Mouse (Mus musculus) midbrain, embryonic 10.5 days (tissue): ENCODE measurements at regions not wholly inside any gene's neighbourhood (a gene's known extent, or its start where the extent isn't known, plus 50 kb on each side); places are given as distances from the start of the nearest gene placed in this dataset.
"Not testable (repeated sequence)": the region's sequence is repeated elsewhere in the genome, so short reads cannot be mapped to it uniquely, and the experiment has no call there.

Source experiments
- DNase-seq: peaks from one replicate; pipeline ENCODE4 v3.0.0-alpha.2; 2017; ENCODE audit warnings: low spot score
- H3K27ac ChIP-seq: fragments of 300-500 bp; sonication (generic); replicated peaks from 2 replicates; pipeline ENCODE4 v1.5.1; 2016; ENCODE audit warnings: mild to moderate bottlenecking
- H3K27me3 ChIP-seq: fragments of 300-500 bp; sonication (generic); 2 replicates; pipeline ENCODE4 v1.6.1; 2016; ENCODE audit warnings: low read depth, mild to moderate bottlenecking; ENCODE audit not compliant: poor library complexity, severe bottlenecking
- H3K36me3 ChIP-seq: fragments of 300-500 bp; sonication (generic); 2 replicates; pipeline ENCODE4 v1.6.1; 2016; ENCODE audit warnings: mild to moderate bottlenecking, moderate library complexity
- H3K4me1 ChIP-seq: fragments of 300-500 bp; sonication (generic); 2 replicates; pipeline ENCODE4 v1.6.1; 2016
- H3K4me3 ChIP-seq: fragments of 300-500 bp; sonication (generic); 2 replicates; pipeline ENCODE4 v1.5.1; 2016; ENCODE audit warnings: mild to moderate bottlenecking, moderate library complexity
- H3K9me3 ChIP-seq: fragments of 300-500 bp; sonication (generic); replicated peaks from 2 replicates; pipeline ENCODE4 v1.6.1; 2016; ENCODE audit warnings: mild to moderate bottlenecking
- WGBS: fragments of 180-500 bp; shearing (Covaris S2); methylation state at CpG from one replicate; pipeline ENCODE4 v1.1.7; 2016; 5-methylcytosine and 5-hydroxymethylcytosine counted together

DNA sequence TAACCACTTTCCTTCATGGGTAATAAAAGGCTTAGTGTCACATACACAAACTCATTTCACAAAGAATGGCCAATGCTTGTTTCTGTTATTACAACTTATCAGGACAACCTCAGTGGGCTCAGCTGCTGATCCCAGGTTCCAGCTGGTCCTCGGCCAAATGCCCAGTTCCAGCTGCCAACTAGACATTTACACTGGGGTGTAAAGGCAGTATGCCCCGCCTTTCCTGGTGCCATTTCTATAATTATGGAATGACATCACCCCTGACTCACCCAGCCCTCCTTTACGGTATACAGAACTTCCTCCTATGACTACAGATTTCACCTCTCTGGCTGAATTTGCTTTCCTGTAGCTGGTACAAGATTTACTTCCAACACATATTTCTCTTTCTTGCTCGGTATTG is 205.4 kb upstream of the Prok2 start:
- DNase-seq, result no peak
- H3K4me3 ChIP-seq, result no peak overlapping the region
- peaks cover 5% of the 10 kb centered on the region; the same call in 1 of the 2 replicates for H3K4me1 ChIP-seq
- H3K27ac ChIP-seq, result no peak overlapping the region
- 95% methylated on average over 4 of the region's 4 CpGs for WGBS
- no peaks in the 10 kb centered on the region for H3K36me3 ChIP-seq
- H3K27me3 ChIP-seq, result no peaks in the 10 kb centered on the region; the same call in 1 of the 2 replicates
- H3K9me3 ChIP-seq, result no peaks in the 10 kb centered on the region

DNA sequence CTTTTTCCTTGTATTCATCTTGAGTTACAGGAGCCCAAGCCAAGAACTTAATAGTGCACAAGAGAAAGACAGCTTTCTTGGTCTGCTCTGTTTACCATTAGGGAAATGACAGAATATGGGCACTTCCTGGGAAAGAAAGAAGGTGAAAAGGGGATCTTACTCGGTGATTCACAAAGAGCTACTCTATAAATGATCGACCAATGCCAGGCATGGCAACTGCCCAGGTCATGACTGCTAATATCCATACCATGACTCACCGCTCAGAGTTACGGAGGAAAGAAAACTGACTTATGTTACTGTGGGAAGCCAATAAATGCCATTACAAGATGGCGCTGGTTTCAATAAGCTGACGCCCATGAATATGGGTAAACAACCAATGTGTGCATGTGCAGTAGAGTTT is 204.1 kb upstream of the Prok2 start:
- H3K27me3 ChIP-seq, result no peaks in the 10 kb centered on the region; the same call in 1 of the 2 replicates
- H3K36me3 ChIP-seq, result no peaks in the 10 kb centered on the region
- no peak overlapping the region for H3K27ac ChIP-seq
- H3K4me1 ChIP-seq, result peaks cover 5% of the 10 kb centered on the region; the same call in 1 of the 2 replicates
- no peak for DNase-seq
- WGBS, result 96% methylated on average over 6 of the region's 6 CpGs
- no peak overlapping the region for H3K4me3 ChIP-seq
- no peaks in the 10 kb centered on the region for H3K9me3 ChIP-seq

DNA sequence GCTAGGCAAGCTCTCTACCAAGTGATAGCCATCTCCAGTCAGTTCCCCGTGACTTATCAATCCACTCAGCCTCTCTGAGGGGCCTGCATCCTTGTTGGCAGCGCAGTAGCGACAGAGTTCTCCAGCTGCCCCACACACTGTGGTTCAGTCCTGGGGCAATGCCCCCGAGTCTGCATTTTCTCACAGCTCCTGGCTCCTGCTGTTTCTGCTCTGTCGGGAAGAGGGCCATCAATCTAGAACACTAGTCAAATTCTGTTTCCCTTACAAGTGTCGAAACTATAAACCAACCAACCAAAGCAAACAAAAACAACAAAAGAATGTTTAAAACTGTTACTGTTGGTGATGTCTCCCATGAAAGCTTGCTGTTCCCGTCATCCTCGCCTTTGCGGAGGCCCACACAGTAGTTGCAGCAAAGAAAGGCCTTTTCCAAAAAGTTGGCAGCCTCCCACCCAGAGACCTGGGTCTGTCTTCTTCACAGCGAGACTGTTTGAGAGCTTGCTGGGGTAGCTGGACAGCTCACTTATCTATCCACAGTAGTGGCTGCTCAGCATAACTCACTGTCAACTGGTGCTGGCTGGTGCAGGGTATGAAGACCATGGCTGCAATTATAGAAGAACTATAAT is 201.9 kb upstream of the Prok2 start:
- DNase-seq, result no peak
- no peak overlapping the region for H3K4me3 ChIP-seq
- 82% methylated on average over 10 of the region's 10 CpGs for WGBS
- H3K4me1 ChIP-seq, result peaks cover 8% of the 10 kb centered on the region; the same call in 1 of the 2 replicates
- H3K9me3 ChIP-seq, result no peaks in the 10 kb centered on the region
- no peaks in the 10 kb centered on the region for H3K36me3 ChIP-seq
- peaks cover 11% of the 10 kb centered on the region for H3K27me3 ChIP-seq
- H3K27ac ChIP-seq, result no peak overlapping the region

DNA sequence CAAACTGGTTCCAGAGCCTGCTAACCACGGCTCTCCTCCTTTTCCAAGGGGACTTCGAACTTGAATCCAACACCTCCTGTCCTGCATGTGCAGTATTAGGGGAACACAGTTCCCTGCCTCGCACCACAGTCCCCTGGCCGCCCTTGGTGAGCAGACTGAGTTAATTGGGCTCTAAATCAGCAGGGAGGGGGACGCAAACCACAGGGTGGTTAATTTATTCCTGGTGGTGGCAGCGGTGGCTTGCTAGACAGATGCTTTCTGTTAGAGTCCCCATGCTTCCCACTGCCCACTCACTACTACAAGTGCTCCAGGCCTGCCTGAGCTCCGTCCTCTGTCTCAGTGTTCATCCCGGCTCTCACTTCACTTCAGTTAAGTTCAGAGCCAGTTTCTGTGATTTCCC is 198.0 kb upstream of the Prok2 start:
- peaks cover 11% of the 10 kb centered on the region for H3K27me3 ChIP-seq
- peaks cover 8% of the 10 kb centered on the region; the same call in 1 of the 2 replicates for H3K4me1 ChIP-seq
- H3K27ac ChIP-seq, result no peak overlapping the region
- H3K4me3 ChIP-seq, result no peak overlapping the region
- DNase-seq, result no peak
- 55% methylated on average over 8 of the region's 8 CpGs for WGBS
- H3K36me3 ChIP-seq, result no peaks in the 10 kb centered on the region
- no peaks in the 10 kb centered on the region for H3K9me3 ChIP-seq

DNA sequence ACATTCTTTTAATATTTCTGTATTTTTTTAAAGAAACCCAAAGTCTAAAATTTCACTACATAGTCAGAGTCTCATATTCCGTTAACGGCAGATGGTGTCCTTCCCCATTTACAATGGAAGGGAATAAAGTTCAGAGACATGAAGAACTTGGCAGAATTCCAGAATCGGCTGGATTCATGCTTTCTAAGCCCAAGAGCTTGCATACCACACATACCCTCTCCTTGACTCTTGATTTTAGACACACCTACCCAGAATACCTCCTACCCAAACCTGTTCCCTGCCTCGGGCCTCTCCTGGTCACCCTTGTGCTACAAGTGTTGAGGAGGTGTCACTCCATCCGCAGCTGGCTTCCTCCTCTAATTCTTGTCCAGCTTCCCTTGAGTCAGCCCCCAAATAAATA is 195.8 kb upstream of the Prok2 start:
- 95% methylated on average over 5 of the region's 5 CpGs for WGBS
- Histone ChIP-seq H3K27ac (no peak overlapping the region), H3K36me3 (no peaks in the 10 kb centered on the region), H3K27me3 (peaks cover 15% of the 10 kb centered on the region), H3K9me3 (no peaks in the 10 kb centered on the region), H3K4me1 (peaks cover 3% of the 10 kb centered on the region; the same call in 1 of the 2 replicates), H3K4me3 (no peak overlapping the region)
- DNase-seq, result no peak

DNA sequence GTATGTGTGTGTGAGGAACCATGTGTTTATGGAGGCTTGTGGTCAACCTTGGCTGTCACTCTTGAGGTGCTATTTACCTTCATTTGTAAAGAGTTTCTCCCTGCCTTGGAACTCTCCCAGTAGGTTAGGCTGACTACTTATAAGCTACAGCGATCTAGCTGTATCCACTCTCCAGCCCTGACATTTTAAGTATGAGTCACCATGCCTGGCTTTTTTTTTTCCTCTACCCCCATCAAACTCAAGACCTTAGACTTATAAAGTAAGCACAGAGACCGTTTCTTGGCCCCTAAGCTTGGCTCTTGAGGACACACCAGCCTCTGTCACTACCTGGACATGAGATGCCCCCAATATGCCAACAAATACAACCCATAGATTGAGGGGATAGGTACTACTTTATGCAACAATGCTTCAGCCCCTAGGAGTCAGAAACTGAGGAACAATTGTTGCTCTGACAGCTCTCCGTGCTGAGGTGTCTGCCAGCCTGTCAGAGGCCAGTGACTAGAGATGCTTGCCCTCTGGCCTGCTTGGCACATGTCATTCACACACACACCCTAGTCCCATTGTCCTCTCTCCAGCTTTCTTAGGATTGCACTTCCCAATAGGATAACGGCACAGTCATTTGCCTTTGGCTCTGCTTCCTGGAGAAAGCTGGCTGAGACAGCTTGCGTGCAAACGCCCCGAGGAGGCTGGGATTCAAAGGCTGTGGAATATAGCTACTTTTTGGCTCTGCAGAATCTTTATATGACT is 193.8 kb upstream of the Prok2 start:
- peaks cover 14% of the 10 kb centered on the region for H3K27me3 ChIP-seq
- no peaks in the 10 kb centered on the region for H3K9me3 ChIP-seq
- no peaks in the 10 kb centered on the region for H3K36me3 ChIP-seq
- peaks cover 3% of the 10 kb centered on the region; the same call in 1 of the 2 replicates for H3K4me1 ChIP-seq
- WGBS, result 81% methylated on average over 7 of the region's 7 CpGs
- DNase-seq, result no peak
- no peak overlapping the region for H3K27ac ChIP-seq
- no peak overlapping the region for H3K4me3 ChIP-seq

DNA sequence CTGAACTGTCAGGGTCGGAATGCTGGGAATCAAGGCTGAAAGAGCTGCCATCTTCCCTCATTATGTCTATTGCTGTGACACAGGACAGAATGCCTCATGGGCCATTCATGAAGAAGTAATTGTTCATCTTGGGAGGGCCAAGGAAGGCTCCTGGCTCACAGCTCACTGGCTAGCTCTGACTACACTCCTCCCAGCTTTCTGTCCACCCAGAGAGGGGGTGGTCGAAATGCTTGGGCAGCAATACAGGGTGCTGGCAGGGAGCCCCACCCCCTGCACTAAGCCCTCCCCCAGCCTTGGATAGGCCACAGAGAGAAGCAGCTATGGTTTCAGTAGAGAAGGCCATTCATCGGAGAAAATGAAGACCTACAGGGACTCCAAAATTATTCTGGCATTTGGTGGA is 192.2 kb upstream of the Prok2 start:
- H3K36me3 ChIP-seq, result no peaks in the 10 kb centered on the region
- H3K4me3 ChIP-seq, result no peak overlapping the region
- H3K9me3 ChIP-seq, result no peaks in the 10 kb centered on the region
- H3K4me1 ChIP-seq, result no peaks in the 10 kb centered on the region
- whole genome bisulfite sequencing, result 87% methylated on average over 3 of the region's 3 CpGs
- no peak for DNase-seq
- no peak overlapping the region for H3K27ac ChIP-seq
- peaks cover 20% of the 10 kb centered on the region for H3K27me3 ChIP-seq

DNA sequence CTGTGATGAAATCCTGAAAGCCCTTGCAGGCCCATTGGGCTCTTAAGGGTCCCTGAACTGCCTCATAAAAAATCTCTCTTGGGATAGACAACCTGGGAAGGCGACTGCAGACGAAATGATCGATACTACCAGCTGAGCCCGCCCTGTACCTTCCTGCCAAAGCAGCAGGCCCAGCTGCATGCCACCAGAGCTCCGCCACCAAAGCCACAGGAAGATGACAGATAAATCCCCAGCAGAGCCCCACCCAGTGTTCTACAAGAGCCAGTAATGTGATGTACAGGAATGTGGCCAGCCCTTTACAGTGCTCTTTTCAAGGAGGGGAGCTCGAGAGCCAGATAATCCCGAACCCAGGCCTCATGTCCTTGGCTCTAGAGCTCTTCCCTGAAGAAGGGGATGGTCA is 183.7 kb upstream of the Prok2 start:
- Histone ChIP-seq H3K9me3 (no peaks in the 10 kb centered on the region), H3K27me3 (peaks cover 60% of the 10 kb centered on the region), H3K27ac (no peak overlapping the region), H3K4me3 (no peak overlapping the region), H3K36me3 (no peaks in the 10 kb centered on the region), H3K4me1 (no peaks in the 10 kb centered on the region)
- WGBS, result 85% methylated on average over 7 of the region's 7 CpGs
- no peak for DNase-seq

DNA sequence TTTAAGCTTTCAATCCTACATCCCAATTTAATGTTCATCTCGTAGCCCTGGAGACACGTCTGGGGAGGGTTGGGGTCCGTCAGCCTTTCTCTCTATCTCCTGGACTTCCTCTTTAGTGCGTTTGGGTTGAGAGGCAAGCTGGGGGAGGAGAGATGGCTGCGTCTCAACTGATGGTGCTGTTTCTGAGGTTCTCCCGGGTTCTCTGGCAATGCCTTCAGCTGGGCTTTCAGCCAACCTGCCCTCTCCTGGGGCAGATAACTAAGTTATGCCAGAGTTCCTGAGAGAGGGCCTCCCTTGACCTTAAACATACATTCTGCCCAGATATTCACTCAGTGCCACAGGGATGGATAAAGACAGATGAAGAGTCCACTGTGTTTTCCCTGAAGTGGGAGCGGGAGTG is 183.3 kb upstream of the Prok2 start:
- no peak overlapping the region for H3K4me3 ChIP-seq
- WGBS, result 81% methylated on average over 7 of the region's 7 CpGs
- no peak overlapping the region for H3K27ac ChIP-seq
- no peaks in the 10 kb centered on the region for H3K36me3 ChIP-seq
- no peaks in the 10 kb centered on the region for H3K4me1 ChIP-seq
- no peaks in the 10 kb centered on the region for H3K9me3 ChIP-seq
- DNase-seq, result no peak
- peaks cover 60% of the 10 kb centered on the region for H3K27me3 ChIP-seq

DNA sequence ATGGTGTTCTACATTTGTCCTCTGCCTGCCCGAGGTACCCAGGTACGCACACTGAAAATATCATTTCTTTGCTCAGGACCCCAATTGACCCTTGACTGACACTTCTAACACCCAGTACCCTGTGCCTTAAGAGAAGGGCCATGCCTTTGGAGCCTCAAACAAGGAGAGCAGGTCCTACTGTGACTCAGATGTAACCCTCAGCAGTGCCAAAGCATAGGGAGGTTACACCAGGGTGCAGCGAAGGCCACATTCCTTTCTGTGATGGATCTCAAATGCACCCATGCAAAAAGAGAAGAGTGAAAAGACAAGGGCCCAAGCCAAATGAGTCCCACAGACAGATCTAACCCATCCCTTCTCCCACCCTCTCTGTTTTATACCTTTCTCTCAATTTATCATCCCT is 181.9 kb upstream of the Prok2 start:
- DNase-seq, result no peak
- no peaks in the 10 kb centered on the region for H3K4me1 ChIP-seq
- no peaks in the 10 kb centered on the region for H3K36me3 ChIP-seq
- H3K27ac ChIP-seq, result no peak overlapping the region
- no peak overlapping the region for H3K4me3 ChIP-seq
- 88% methylated on average over 3 of the region's 3 CpGs for WGBS
- H3K27me3 ChIP-seq, result peaks cover 62% of the 10 kb centered on the region
- H3K9me3 ChIP-seq, result no peaks in the 10 kb centered on the region

DNA sequence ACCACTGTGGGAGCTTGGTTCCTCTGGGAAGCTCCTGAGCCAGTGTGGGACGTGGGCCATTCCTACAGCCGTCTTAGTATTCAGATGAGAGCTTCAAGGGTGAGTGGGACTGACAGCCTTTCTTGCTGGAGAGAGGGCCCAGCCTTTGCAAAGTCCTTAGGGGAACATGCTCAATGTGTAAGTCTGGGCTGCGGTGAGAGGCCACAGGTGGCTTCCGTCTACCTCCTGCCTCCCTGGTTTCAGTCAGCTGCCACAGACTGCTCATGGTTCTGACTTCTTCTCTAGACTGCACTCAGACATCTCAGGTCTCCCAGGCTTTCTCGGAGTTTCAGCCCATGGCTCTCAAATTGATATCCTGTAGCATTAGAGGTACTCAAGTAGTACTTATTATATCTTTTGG is 179.0 kb upstream of the Prok2 start:
- Histone ChIP-seq H3K4me1 (no peaks in the 10 kb centered on the region), H3K27ac (no peak overlapping the region), H3K4me3 (no peak overlapping the region), H3K36me3 (no peaks in the 10 kb centered on the region), H3K9me3 (no peaks in the 10 kb centered on the region), H3K27me3 (peaks cover 88% of the 10 kb centered on the region)
- WGBS, result 91% methylated on average over 5 of the region's 5 CpGs
- no peak for DNase-seq

DNA sequence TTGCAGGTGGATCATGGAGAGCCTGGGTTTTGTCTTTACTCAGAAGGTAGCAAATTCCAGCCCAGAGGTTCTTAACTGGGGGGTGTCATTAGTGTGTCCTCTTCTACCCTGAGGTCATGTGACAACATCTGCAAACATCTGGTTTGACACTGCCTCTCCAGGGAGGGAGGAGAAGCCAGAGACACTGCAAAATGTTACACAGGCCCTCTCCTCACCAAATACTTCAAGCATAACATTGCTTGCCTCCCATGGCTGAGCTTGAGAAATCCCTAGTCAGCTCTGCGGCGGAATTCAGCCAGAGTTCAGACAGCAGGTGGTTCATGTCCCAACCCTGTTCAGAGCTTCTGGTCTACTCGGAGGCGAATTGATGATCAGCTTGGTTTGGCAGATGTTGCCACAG is 178.4 kb upstream of the Prok2 start:
- Histone ChIP-seq H3K4me1 (no peaks in the 10 kb centered on the region), H3K27ac (no peak overlapping the region), H3K9me3 (no peaks in the 10 kb centered on the region), H3K27me3 (peaks cover 88% of the 10 kb centered on the region), H3K36me3 (no peaks in the 10 kb centered on the region), H3K4me3 (no peak overlapping the region)
- no peak for DNase-seq
- WGBS, result 72% methylated on average over 4 of the region's 4 CpGs

DNA sequence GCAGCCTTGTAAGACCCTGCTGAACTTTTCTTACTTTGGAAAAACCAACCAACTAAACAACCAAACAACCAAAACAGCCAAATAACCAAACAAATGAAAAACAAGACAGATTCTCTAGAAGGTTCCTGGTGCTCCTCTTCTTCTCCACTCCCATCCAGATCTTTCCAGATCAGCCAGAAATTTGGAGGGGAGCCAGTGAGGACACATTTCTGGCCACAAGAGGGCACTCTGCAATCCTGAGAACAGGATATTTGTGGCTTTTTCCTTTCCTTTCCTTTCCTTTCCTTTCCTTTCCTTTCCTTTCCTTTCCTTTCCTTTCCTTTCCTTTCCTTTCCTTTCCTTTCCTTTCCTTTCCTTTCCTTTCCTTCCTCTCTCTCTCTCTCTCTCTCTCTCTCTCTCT is 177.9 kb upstream of the Prok2 start:
- H3K27me3 ChIP-seq, result peaks cover 88% of the 10 kb centered on the region
- not testable (repeated sequence) for H3K27ac ChIP-seq, H3K36me3 ChIP-seq

More for the DNA sequence above, 177.9 kb upstream of the Prok2 start:
- DNase-seq, result peak; percentile 43
- not testable (repeated sequence) for H3K4me3 ChIP-seq, H3K4me1 ChIP-seq, H3K9me3 ChIP-seq
